9 mouse cellular contexts compared by ENCODE assay signal in the genomic region with DNA sequence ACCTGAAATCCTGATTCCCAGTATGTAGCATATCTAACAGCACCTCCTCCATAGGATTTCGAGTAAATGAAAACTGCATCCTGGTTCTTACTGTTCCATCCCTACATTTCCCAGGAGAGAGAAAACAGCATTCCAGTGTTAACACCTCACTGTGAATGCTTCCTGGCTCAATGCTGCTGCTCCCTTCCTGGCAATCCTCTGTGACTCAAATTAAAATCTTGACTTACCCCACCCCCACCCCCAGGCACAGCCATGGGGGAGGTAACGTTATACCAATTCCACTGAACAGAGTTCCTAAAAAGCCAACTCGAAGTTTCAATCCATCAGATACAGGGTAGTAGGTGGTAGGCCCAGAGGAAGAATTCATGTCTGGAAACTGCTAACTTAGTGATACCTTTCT. TPM values are rescaled to one million over a fixed set of nuclear protein-coding genes. Genes with fewer than 3 reads are reported as not detected.
DNase-seq lines count a peak whose midpoint lies in the region; ATAC-seq lines count a peak whose summit lies in the region.
"Had no signal": no experiment of that assay in that cellular context is flagged by ENCODE, and none has a peak within 500 bp of the region (broad histone marks: within the 10 kb centered on the region; RNA-seq: fewer than 3 reads in every experiment).

No protein-coding gene starts in this region.

- H3K4me2 ChIP-seq in kidney, embryonic 14.5 days (replicated peaks; ENCODE audit: low read depth, low read length): peak overlapping the region; percentile 68
- peak overlapping the region; percentile 69 for H3K4me2 ChIP-seq in midbrain, embryonic 12.5 days (replicated peaks)

- H3K27me3 ChIP-seq in kidney, embryonic 14.5 days (ENCODE audit: control insufficient read depth, insufficient read depth, low read length): no peaks in the 10 kb centered on the region
- H3K27me3 ChIP-seq in hindbrain, embryonic 10.5 days (ENCODE audit: insufficient read depth, poor library complexity, severe bottlenecking): no peaks in the 10 kb centered on the region
- H3K27me3 ChIP-seq in midbrain, embryonic 12.5 days: no peaks in the 10 kb centered on the region

- H3K36me3 ChIP-seq in kidney, embryonic 14.5 days (ENCODE audit: control insufficient read depth, insufficient read depth, low read length): peaks cover 42% of the 10 kb centered on the region; the same call in 1 of the 2 replicates
- peaks cover 52% of the 10 kb centered on the region for H3K36me3 ChIP-seq in hindbrain, embryonic 10.5 days
- peaks cover 13% of the 10 kb centered on the region for H3K36me3 ChIP-seq in midbrain, embryonic 12.5 days

- DNase-seq in kidney, postnatal 10 days: no peak
- peak; percentile 49 for DNase-seq in NIH3T3 (ENCODE audit: low read depth)
- DNase-seq in hindbrain, embryonic 10.5 days (ENCODE audit: low spot score): no peak
- no peak for DNase-seq in right cerebral cortex, postnatal 10 days (ENCODE audit: low spot score in 2 of 2)
- DNase-seq: lung, postnatal 4 days had no signal

- ATAC-seq in kidney, embryonic 14.5 days (ENCODE audit: low FRiP score, low TSS enrichment): no peak
- no peak for ATAC-seq in midbrain, embryonic 12.5 days (ENCODE audit: low FRiP score, low read depth)
- ATAC-seq in erythroid progenitor cell, adult 5-6 weeks (replicated peaks; ENCODE audit: low FRiP score, poor library complexity, severe bottlenecking): no peak
- no peak for ATAC-seq in CD4-positive, CD25-positive, alpha-beta regulatory T cell, adult 4 months

- H3K9ac ChIP-seq in kidney, embryonic 14.5 days (ENCODE audit: low read depth, low read length): peak overlapping the region; percentile 88
- peak overlapping the region; percentile 83; the same call in 1 of the 2 replicates for H3K9ac ChIP-seq in midbrain, embryonic 12.5 days (replicated peaks)

- no peaks in the 10 kb centered on the region for H3K9me3 ChIP-seq in kidney, embryonic 14.5 days (ENCODE audit: control insufficient read depth, low read length)
- no peaks in the 10 kb centered on the region for H3K9me3 ChIP-seq in hindbrain, embryonic 10.5 days
- no peaks in the 10 kb centered on the region for H3K9me3 ChIP-seq in midbrain, embryonic 12.5 days

- H3K4me1 ChIP-seq in kidney, embryonic 14.5 days (ENCODE audit: control insufficient read depth, insufficient read depth, low read length): peaks cover 9% of the 10 kb centered on the region
- H3K4me1 ChIP-seq in hindbrain, embryonic 10.5 days (replicated peaks): peaks cover 13% of the 10 kb centered on the region
- H3K4me1 ChIP-seq in midbrain, embryonic 12.5 days: peaks cover 9% of the 10 kb centered on the region

- H3K4me3 ChIP-seq in kidney, embryonic 14.5 days (ENCODE audit: low read length): peak overlapping the region; percentile 84
- peak overlapping the region; percentile 78 for H3K4me3 ChIP-seq in hindbrain, embryonic 10.5 days
- peak overlapping the region; percentile 86 for H3K4me3 ChIP-seq in midbrain, embryonic 12.5 days

- whole genome bisulfite sequencing in kidney, embryonic 14.5 days: 24% methylated on average over 3 of the region's 3 CpGs
- WGBS in hindbrain, embryonic 10.5 days: 35% methylated on average over 3 of the region's 3 CpGs
- 42% methylated on average over 3 of the region's 3 CpGs for WGBS in midbrain, embryonic 12.5 days

- no peak overlapping the region for H3K27ac ChIP-seq in kidney, embryonic 14.5 days (ENCODE audit: low read depth, low read length)
- H3K27ac ChIP-seq in hindbrain, embryonic 10.5 days: peak overlapping the region; percentile 92
- H3K27ac ChIP-seq in midbrain, embryonic 12.5 days (replicated peaks): no peak overlapping the region

RNA-seq across cellular contexts. Expression of a gene that starts 0.9 kb away (rescaled TPM):
- polyA plus RNA-seq in kidney, embryonic 14.5 days (2014; fragmentation: Nextera tagmentation; extraction: Ambion mirVana): 37.2 and 39.9 TPM in 2 replicates
- polyA plus RNA-seq in hindbrain, embryonic 10.5 days (2016; fragmentation: Nextera tagmentation; extraction: Ambion mirVana): 30.5 and 32.0 TPM in 2 replicates
- polyA plus RNA-seq in midbrain, embryonic 12.5 days (2016; fragmentation: Nextera tagmentation; extraction: Ambion mirVana): 24.9 and 29.6 TPM in 2 replicates
- total RNA-seq in erythroid progenitor cell, adult 5-6 weeks (2015; ENCODE audit: low replicate concordance): 2.9 and 10.1 TPM in 2 replicates
- 0.38 and 5.6 TPM in 2 replicates for total RNA-seq in erythroid progenitor cell, adult 5-6 weeks (2017; ENCODE audit: low replicate concordance)
- polyA plus RNA-seq in CD4-positive, CD25-positive, alpha-beta regulatory T cell, adult 4 months (2017; shearing (Covaris generic)): 10 to 100 TPM; 13.9 to 18.3 TPM
